Mouse (Mus musculus): ENCODE measurements at regions not wholly inside any gene's neighbourhood (a gene's known extent, or its start where the extent isn't known, plus 50 kb on each side); places are given as distances from the start of the nearest gene placed in this dataset.

- TF ChIP-seq EP300 (IDR thresholded peaks at IDR 0.05; ENCODE audit: low read depth): no peak
- TF ChIP-seq CTCF (IDR thresholded peaks at IDR 0.05; ENCODE audit: low read depth): no peak
These were observed 101.8 kb upstream of the Usp24 start for GRCm38 (mm10) chr4:106214170-106214569.

Measured in liver, embryonic 14.5 days (tissue).